Mouse (Mus musculus): ENCODE data around the gene Elovl2. TPM values are rescaled to one million over a fixed set of nuclear protein-coding genes. Genes with fewer than 3 reads are reported as not detected.
"Not testable (repeated sequence)": the region's sequence is repeated elsewhere in the genome, so short reads cannot be mapped to it uniquely, and the experiment has no call there.

The Elovl2 gene
- total RNA-seq (2014; rRNA removed) (26.8 and 32.3 TPM in 2 replicates), polyA plus RNA-seq (2015; fragmentation: Nextera tagmentation; extraction: Ambion mirVana) (29.9 and 31.2 TPM in 2 replicates)

- Histone ChIP-seq H3K4me2 (ENCODE audit: low read depth, low read length) (peak within 1 kb of the TSS; percentile 59), H3K36me3 (ENCODE audit: insufficient read depth, low read length) (no peaks in the 10 kb centered on the region), H3K4me3 (ENCODE audit: low read length) (peak within 1 kb of the TSS; percentile 85), H3K9me3 (ENCODE audit: low read length) (peaks cover 8% of the 10 kb centered on the region; the same call in 1 of the 2 replicates), H3K27me3 (ENCODE audit: insufficient read depth, low read length) (no peaks in the 10 kb centered on the region), H3K9ac (replicated peaks; ENCODE audit: low read length) (peak within 1 kb of the TSS; percentile 88), H3K27ac (peak within 1 kb of the TSS; percentile 78), H3K4me1 (ENCODE audit: insufficient read depth, low read length) (no peaks in the 10 kb centered on the region)
- TF ChIP-seq CTCF (IDR thresholded peaks at IDR 0.05; ENCODE audit: low read depth) = peak; percentile 61
- DNase-seq (ENCODE audit: low spot score) = peak; percentile 92
- peak; percentile 96 for ATAC-seq
- WGBS = 3% methylated on average over 34 of the region's 77 CpGs
These were observed at the start of gene Elovl2 for GRCm38 (mm10) chr13:41220304-41220834. TSS of gene Elovl2 (minus strand) at chr13:41220405.

DNA sequence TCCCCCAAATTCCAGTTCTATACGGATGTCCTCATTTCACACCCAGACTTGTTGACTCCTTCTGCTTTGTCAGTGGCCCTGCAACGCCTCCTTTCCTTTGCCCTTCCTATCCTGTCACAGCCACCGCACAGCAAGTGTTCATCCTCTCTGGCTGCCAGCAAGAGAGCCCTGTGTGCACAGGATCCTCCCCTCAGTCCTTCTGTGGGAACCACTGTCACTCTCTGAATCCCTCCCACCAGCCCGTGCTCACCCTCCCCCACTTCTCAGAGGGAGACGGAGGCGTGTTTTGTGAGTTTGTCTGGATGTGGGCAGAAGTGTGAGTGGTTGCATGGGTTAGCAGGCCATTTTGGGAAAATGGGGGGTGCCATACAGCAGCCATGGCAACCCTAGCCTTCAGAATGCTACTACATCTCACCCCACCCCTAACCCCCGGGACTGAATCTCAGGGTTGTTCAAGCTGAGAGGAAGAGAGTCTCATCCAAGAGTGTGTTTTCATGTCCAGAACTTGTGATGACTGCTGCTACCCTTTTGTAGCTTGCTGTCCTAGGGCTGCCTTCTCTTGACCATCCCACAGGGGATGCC is 47.7 kb upstream of the Elovl2 start:
- no peak for TF ChIP-seq CTCF (IDR thresholded peaks at IDR 0.05; ENCODE audit: low read depth)
- 10% methylated on average over 7 of the region's 7 CpGs for WGBS
- no peaks in the 10 kb centered on the region for H3K27me3 ChIP-seq (ENCODE audit: insufficient read depth, low read length)
- no peak overlapping the region for H3K27ac ChIP-seq
- H3K9me3 ChIP-seq (ENCODE audit: low read length) = no peaks in the 10 kb centered on the region
- H3K9ac ChIP-seq (replicated peaks; ENCODE audit: low read length) = no peak overlapping the region
- DNase-seq (ENCODE audit: low spot score) (peak; percentile 55), ATAC-seq (peak; percentile 96)
- H3K4me2 ChIP-seq (ENCODE audit: low read depth, low read length) = 0 out of 2 replicates have a peak overlapping the region, but pooled peaks have one; percentile 3
- H3K36me3 ChIP-seq (ENCODE audit: insufficient read depth, low read length) = no peaks in the 10 kb centered on the region
- no peak overlapping the region for H3K4me3 ChIP-seq (ENCODE audit: low read length)
- no peaks in the 10 kb centered on the region for H3K4me1 ChIP-seq (ENCODE audit: insufficient read depth, low read length)

GRCm38 (mm10) chr13:41263304-41264006 is 43.2 kb upstream of the Elovl2 start:
- WGBS = 84% methylated on average over 5 of the region's 5 CpGs

GRCm38 (mm10) chr13:41261617-41262016 is 41.4 kb upstream of the Elovl2 start:
- not testable (repeated sequence) for ATAC-seq

More at GRCm38 (mm10) chr13:41263304-41264006, 43.2 kb upstream of the Elovl2 start:
- ATAC-seq (no peak), DNase-seq (ENCODE audit: low spot score) (no peak)
- Histone ChIP-seq H3K4me1 (ENCODE audit: insufficient read depth, low read length) (no peaks in the 10 kb centered on the region), H3K4me2 (ENCODE audit: low read depth, low read length) (no peak overlapping the region), H3K9me3 (ENCODE audit: low read length) (no peaks in the 10 kb centered on the region), H3K36me3 (ENCODE audit: insufficient read depth, low read length) (no peaks in the 10 kb centered on the region), H3K4me3 (ENCODE audit: low read length) (no peak overlapping the region), H3K27ac (no peak overlapping the region), H3K27me3 (ENCODE audit: insufficient read depth, low read length) (no peaks in the 10 kb centered on the region), H3K9ac (replicated peaks; ENCODE audit: low read length) (no peak overlapping the region)
- no peak for TF ChIP-seq CTCF (IDR thresholded peaks at IDR 0.05; ENCODE audit: low read depth)

GRCm38 (mm10) chr13:41257851-41258250 is 37.6 kb upstream of the Elovl2 start:
- Histone ChIP-seq H3K27me3 (ENCODE audit: insufficient read depth, low read length) (no peaks in the 10 kb centered on the region), H3K9me3 (ENCODE audit: low read length) (no peaks in the 10 kb centered on the region), H3K4me1 (ENCODE audit: insufficient read depth, low read length) (no peaks in the 10 kb centered on the region), H3K36me3 (ENCODE audit: insufficient read depth, low read length) (no peaks in the 10 kb centered on the region), H3K9ac (replicated peaks; ENCODE audit: low read length) (no peak overlapping the region), H3K4me3 (ENCODE audit: low read length) (no peak overlapping the region), H3K4me2 (ENCODE audit: low read depth, low read length) (no peak overlapping the region), H3K27ac (no peak overlapping the region)
- no peak for TF ChIP-seq CTCF (IDR thresholded peaks at IDR 0.05; ENCODE audit: low read depth)
- DNase-seq (ENCODE audit: low spot score) (no peak), ATAC-seq (no peak)
- WGBS = 79% methylated on average over 4 of the region's 4 CpGs

More at GRCm38 (mm10) chr13:41261617-41262016, 41.4 kb upstream of the Elovl2 start:
- H3K27me3 ChIP-seq (ENCODE audit: insufficient read depth, low read length); H3K27ac ChIP-seq; H3K4me2 ChIP-seq (ENCODE audit: low read depth, low read length); H3K4me1 ChIP-seq (ENCODE audit: insufficient read depth, low read length); DNase-seq (ENCODE audit: low spot score); H3K9ac ChIP-seq (replicated peaks; ENCODE audit: low read length); H3K9me3 ChIP-seq (ENCODE audit: low read length); H3K36me3 ChIP-seq (ENCODE audit: insufficient read depth, low read length); H3K4me3 ChIP-seq (ENCODE audit: low read length): not testable (repeated sequence)
- 97% methylated on average over 8 of the region's 8 CpGs for WGBS

GRCm38 (mm10) chr13:41256962-41257361 is 36.8 kb upstream of the Elovl2 start:
- no peak for DNase-seq (ENCODE audit: low spot score)
- Histone ChIP-seq H3K27ac (no peak overlapping the region), H3K36me3 (ENCODE audit: insufficient read depth, low read length) (no peaks in the 10 kb centered on the region), H3K4me2 (ENCODE audit: low read depth, low read length) (no peak overlapping the region), H3K4me1 (ENCODE audit: insufficient read depth, low read length) (peaks cover 4% of the 10 kb centered on the region; the same call in 1 of the 2 replicates), H3K9me3 (ENCODE audit: low read length) (no peaks in the 10 kb centered on the region), H3K4me3 (ENCODE audit: low read length) (no peak overlapping the region), H3K9ac (replicated peaks; ENCODE audit: low read length) (no peak overlapping the region), H3K27me3 (ENCODE audit: insufficient read depth, low read length) (no peaks in the 10 kb centered on the region)
- WGBS = 96% methylated on average over 3 of the region's 3 CpGs
- TF ChIP-seq CTCF (IDR thresholded peaks at IDR 0.05; ENCODE audit: low read depth) = no peak
- no peak for ATAC-seq

Data from hindbrain, postnatal 0 days (tissue).